Mouse (Mus musculus): ENCODE measurements around the gene Grm3. TPM values are rescaled to one million over a fixed set of nuclear protein-coding genes. Genes with fewer than 3 reads are reported as not detected.

The Grm3 gene
- polyA plus RNA-seq, 1 experiment: not detected

GRCm38 (mm10) chr5:9579021-9579420, 145.9 kb downstream of the Grm3 start:
- no peaks in the 10 kb centered on the region for H3K9me3 ChIP-seq (replicated peaks; ENCODE audit: control insufficient read depth, insufficient read depth, low read length, poor library complexity, severe bottlenecking)
- no peaks in the 10 kb centered on the region for H3K27me3 ChIP-seq (ENCODE audit: control insufficient read depth, insufficient read depth, low read length, poor library complexity, severe bottlenecking)
- H3K4me3 ChIP-seq (ENCODE audit: low read depth, low read length): no peak overlapping the region
- no peaks in the 10 kb centered on the region for H3K4me1 ChIP-seq (ENCODE audit: control insufficient read depth, insufficient read depth, low read length)
- no peak overlapping the region for H3K27ac ChIP-seq (ENCODE audit: insufficient read depth, low read length)
- TF ChIP-seq CTCF (IDR thresholded peaks at IDR 0.05; ENCODE audit: low read depth, low read length) (no peak), EP300 (IDR thresholded peaks at IDR 0.05; ENCODE audit: insufficient read depth, low read depth, low read length) (no peak)
- H3K36me3 ChIP-seq (ENCODE audit: control insufficient read depth, insufficient read depth, low read length, poor library complexity, severe bottlenecking): no peaks in the 10 kb centered on the region
- H3K9ac ChIP-seq (ENCODE audit: low read depth, poor library complexity, severe bottlenecking): no peak overlapping the region

- Histone ChIP-seq H3K9ac (ENCODE audit: low read depth, poor library complexity, severe bottlenecking) (no peak overlapping the region), H3K27me3 (ENCODE audit: control insufficient read depth, insufficient read depth, low read length, poor library complexity, severe bottlenecking) (no peaks in the 10 kb centered on the region), H3K36me3 (ENCODE audit: control insufficient read depth, insufficient read depth, low read length, poor library complexity, severe bottlenecking) (no peaks in the 10 kb centered on the region), H3K4me3 (ENCODE audit: low read depth, low read length) (no peak overlapping the region), H3K27ac (ENCODE audit: insufficient read depth, low read length) (no peak overlapping the region), H3K9me3 (replicated peaks; ENCODE audit: control insufficient read depth, insufficient read depth, low read length, poor library complexity, severe bottlenecking) (no peaks in the 10 kb centered on the region), H3K4me1 (ENCODE audit: control insufficient read depth, insufficient read depth, low read length) (no peaks in the 10 kb centered on the region)
- TF ChIP-seq CTCF (IDR thresholded peaks at IDR 0.05; ENCODE audit: low read depth, low read length): no peak
- TF ChIP-seq POLR2A (IDR thresholded peaks at IDR 0.05; ENCODE audit: insufficient read depth, low read length): no peak
Observed at GRCm38 (mm10) chr5:9578571-9578970, 146.4 kb downstream of the Grm3 start.

- no peak overlapping the region for H3K9ac ChIP-seq (ENCODE audit: low read depth, poor library complexity, severe bottlenecking)
- no peak overlapping the region for H3K27ac ChIP-seq (ENCODE audit: insufficient read depth, low read length)
- H3K27me3 ChIP-seq (ENCODE audit: control insufficient read depth, insufficient read depth, low read length, poor library complexity, severe bottlenecking): no peaks in the 10 kb centered on the region
- H3K9me3 ChIP-seq (replicated peaks; ENCODE audit: control insufficient read depth, insufficient read depth, low read length, poor library complexity, severe bottlenecking): no peaks in the 10 kb centered on the region
- no peaks in the 10 kb centered on the region for H3K36me3 ChIP-seq (ENCODE audit: control insufficient read depth, insufficient read depth, low read length, poor library complexity, severe bottlenecking)
- no peak for TF ChIP-seq CTCF (IDR thresholded peaks at IDR 0.05; ENCODE audit: low read depth, low read length)
- no peak for TF ChIP-seq EP300 (IDR thresholded peaks at IDR 0.05; ENCODE audit: insufficient read depth, low read depth, low read length)
- TF ChIP-seq POLR2A (IDR thresholded peaks at IDR 0.05; ENCODE audit: insufficient read depth, low read length): no peak
- no peak overlapping the region for H3K4me3 ChIP-seq (ENCODE audit: low read depth, low read length)
- H3K4me1 ChIP-seq (ENCODE audit: control insufficient read depth, insufficient read depth, low read length): no peaks in the 10 kb centered on the region
Observed at GRCm38 (mm10) chr5:9570946-9571345, 154.0 kb downstream of the Grm3 start.

GRCm38 (mm10) chr5:9557706-9558105, 167.3 kb downstream of the Grm3 start:
- no peak overlapping the region for H3K9ac ChIP-seq (ENCODE audit: low read depth, poor library complexity, severe bottlenecking)
- no peaks in the 10 kb centered on the region for H3K36me3 ChIP-seq (ENCODE audit: control insufficient read depth, insufficient read depth, low read length, poor library complexity, severe bottlenecking)
- TF ChIP-seq POLR2A (IDR thresholded peaks at IDR 0.05; ENCODE audit: insufficient read depth, low read length): no peak
- no peak for TF ChIP-seq CTCF (IDR thresholded peaks at IDR 0.05; ENCODE audit: low read depth, low read length)
- no peak for TF ChIP-seq EP300 (IDR thresholded peaks at IDR 0.05; ENCODE audit: insufficient read depth, low read depth, low read length)
- H3K27ac ChIP-seq (ENCODE audit: insufficient read depth, low read length): no peak overlapping the region
- H3K9me3 ChIP-seq (replicated peaks; ENCODE audit: control insufficient read depth, insufficient read depth, low read length, poor library complexity, severe bottlenecking): no peaks in the 10 kb centered on the region
- no peak overlapping the region for H3K4me3 ChIP-seq (ENCODE audit: low read depth, low read length)
- H3K27me3 ChIP-seq (ENCODE audit: control insufficient read depth, insufficient read depth, low read length, poor library complexity, severe bottlenecking): no peaks in the 10 kb centered on the region
- H3K4me1 ChIP-seq (ENCODE audit: control insufficient read depth, insufficient read depth, low read length): no peaks in the 10 kb centered on the region

GRCm38 (mm10) chr5:9540822-9541557, 184.0 kb downstream of the Grm3 start:
- H3K4me3 ChIP-seq (ENCODE audit: low read depth, low read length): no peak overlapping the region
- no peak overlapping the region for H3K27ac ChIP-seq (ENCODE audit: insufficient read depth, low read length)
- no peaks in the 10 kb centered on the region for H3K27me3 ChIP-seq (ENCODE audit: control insufficient read depth, insufficient read depth, low read length, poor library complexity, severe bottlenecking)
- H3K9me3 ChIP-seq (replicated peaks; ENCODE audit: control insufficient read depth, insufficient read depth, low read length, poor library complexity, severe bottlenecking): no peaks in the 10 kb centered on the region
- no peak overlapping the region for H3K9ac ChIP-seq (ENCODE audit: low read depth, poor library complexity, severe bottlenecking)
- no peaks in the 10 kb centered on the region for H3K4me1 ChIP-seq (ENCODE audit: control insufficient read depth, insufficient read depth, low read length)
- no peak for TF ChIP-seq CTCF (IDR thresholded peaks at IDR 0.05; ENCODE audit: low read depth, low read length)
- no peak for TF ChIP-seq POLR2A (IDR thresholded peaks at IDR 0.05; ENCODE audit: insufficient read depth, low read length)
- TF ChIP-seq EP300 (IDR thresholded peaks at IDR 0.05; ENCODE audit: insufficient read depth, low read depth, low read length): no peak
- no peaks in the 10 kb centered on the region for H3K36me3 ChIP-seq (ENCODE audit: control insufficient read depth, insufficient read depth, low read length, poor library complexity, severe bottlenecking)

GRCm38 (mm10) chr5:9525507-9525906, 199.5 kb downstream of the Grm3 start:
- Histone ChIP-seq H3K36me3 (ENCODE audit: control insufficient read depth, insufficient read depth, low read length, poor library complexity, severe bottlenecking) (no peaks in the 10 kb centered on the region), H3K4me3 (ENCODE audit: low read depth, low read length) (no peak overlapping the region), H3K27ac (ENCODE audit: insufficient read depth, low read length) (no peak overlapping the region), H3K9ac (ENCODE audit: low read depth, poor library complexity, severe bottlenecking) (no peak overlapping the region), H3K4me1 (ENCODE audit: control insufficient read depth, insufficient read depth, low read length) (no peaks in the 10 kb centered on the region), H3K27me3 (ENCODE audit: control insufficient read depth, insufficient read depth, low read length, poor library complexity, severe bottlenecking) (no peaks in the 10 kb centered on the region), H3K9me3 (replicated peaks; ENCODE audit: control insufficient read depth, insufficient read depth, low read length, poor library complexity, severe bottlenecking) (no peaks in the 10 kb centered on the region)
- TF ChIP-seq POLR2A (IDR thresholded peaks at IDR 0.05; ENCODE audit: insufficient read depth, low read length) (no peak), EP300 (IDR thresholded peaks at IDR 0.05; ENCODE audit: insufficient read depth, low read depth, low read length) (no peak), CTCF (IDR thresholded peaks at IDR 0.05; ENCODE audit: low read depth, low read length) (no peak)
